Mouse (Mus musculus): ENCODE measurements around the gene Lyg1.
A peak's percentile ranks its signal among the peaks of the same experiment; 100 is the strongest.

The Lyg1 gene

DNA sequence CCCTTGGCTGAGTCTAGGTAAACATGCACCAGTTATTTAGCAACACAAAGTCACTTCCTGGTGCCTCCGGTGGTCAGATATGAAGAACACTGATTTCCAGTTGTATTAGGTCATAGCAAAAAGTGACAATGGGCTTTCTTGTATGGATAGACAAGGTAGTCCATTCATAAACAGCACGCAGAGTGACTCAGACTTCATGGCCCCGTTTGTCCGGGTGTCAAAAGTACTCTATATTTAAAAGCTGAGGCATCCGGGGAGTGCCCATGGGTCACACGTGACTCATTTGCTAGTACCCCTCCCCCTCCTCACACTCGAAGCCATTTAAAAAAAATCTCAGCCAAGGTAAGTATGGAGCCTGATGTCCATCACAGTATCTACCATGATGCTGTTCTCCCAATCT is 2.8 kb downstream of the Lyg1 start:
- DNase-seq (ENCODE audit: low spot score), result no peak

DNA sequence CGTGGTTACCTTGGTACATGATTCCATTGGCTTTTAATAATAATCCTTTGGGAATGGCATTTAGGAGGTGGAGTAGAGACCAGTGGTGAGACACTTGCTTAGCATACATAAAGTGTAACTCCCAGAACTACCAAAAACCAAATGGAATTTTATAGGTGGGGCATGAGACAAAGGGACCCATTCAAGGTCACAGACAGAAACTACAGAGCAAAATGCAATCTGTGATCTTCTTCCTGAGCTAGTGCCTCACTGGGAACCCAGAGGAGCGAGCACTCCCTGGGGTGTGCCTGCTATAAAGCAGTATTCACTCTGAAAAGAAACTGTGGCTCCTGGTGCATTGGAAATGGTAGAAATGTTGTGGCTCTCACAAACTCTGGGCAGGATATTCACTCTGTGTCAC is 8.7 kb downstream of the Lyg1 start:
- no peak for DNase-seq (ENCODE audit: low spot score)

DNA sequence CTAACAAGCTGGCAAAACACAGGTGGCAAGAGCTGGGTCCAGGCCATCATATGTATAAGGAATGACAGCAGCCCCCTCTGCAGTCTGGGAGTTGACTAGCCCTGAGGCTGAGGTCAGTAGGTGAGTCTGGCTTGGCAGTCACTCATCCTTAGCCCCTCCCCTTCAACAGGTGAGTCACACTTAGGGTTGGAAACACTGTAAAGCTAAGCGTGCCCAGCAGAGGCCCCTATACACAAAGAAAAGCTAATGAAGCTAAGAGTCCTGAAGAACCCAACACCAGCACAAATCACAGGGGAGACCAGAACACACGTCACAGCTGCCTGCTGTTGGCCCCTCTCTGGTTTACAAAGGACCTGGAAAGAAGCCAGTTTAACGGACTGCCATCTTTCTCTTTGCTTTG is 25.8 kb downstream of the Lyg1 start:
- peak; percentile 50 for DNase-seq (ENCODE audit: low spot score)

DNA sequence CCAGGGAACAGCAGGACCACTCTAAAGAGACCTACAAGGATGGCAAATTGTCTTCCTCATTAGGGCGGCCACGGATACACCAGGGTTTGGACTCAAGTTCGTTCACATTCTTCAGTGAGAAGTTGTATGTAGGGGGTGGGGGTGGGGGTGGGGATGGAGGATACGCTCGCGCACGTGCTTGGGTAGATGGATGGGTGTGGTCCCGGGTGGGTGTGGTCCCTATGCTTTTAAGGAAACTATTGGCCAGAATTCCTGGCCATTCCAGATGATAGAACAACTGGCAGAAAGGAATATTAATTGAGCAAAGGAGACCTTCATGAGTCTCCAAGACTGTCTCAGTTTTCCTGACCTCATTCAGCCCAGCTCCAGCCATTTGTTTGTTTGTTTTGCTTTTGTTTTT is 31.6 kb downstream of the Lyg1 start:
- DNase-seq (ENCODE audit: low spot score), result no peak

DNA sequence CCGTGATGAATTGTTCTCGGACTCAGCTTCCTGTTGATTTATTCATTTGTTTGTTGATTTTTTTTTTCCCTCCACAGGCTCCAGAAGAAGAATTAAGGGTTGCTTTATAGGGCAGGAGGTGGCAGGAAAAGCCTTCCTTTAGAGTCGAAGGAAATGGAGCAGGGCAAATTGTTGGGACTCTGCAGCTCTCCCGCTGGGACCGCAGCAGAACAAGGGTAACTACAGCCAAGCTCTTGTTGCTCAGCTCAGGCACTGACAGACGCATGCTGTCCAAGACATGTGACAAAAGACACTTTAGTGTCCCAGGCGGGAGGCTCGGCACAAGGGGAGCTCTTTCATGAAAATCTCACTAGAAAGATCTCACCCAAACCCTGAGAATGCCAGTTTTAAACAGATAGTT is 35.0 kb downstream of the Lyg1 start:
- no peak for DNase-seq (ENCODE audit: low spot score)

DNA sequence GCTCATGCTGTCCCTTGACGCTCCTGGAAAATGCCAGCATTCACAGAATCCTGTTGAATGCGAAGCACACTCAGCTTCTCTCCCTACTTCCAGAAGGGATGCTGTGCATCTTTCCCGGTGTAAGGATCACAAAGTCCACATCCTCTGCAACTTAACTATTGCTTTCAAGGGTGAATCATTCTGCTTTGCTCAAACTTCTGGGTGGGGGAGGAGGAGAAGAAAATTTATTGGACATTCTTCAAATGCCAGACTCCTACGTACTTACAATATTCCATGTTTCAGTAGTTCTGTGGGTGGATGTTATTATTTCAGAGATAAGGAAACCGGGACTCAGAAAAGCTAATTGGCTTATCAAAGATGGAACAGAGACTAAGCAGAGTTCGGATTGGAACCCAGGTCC is 39.5 kb downstream of the Lyg1 start:
- no peak for DNase-seq (ENCODE audit: low spot score)

DNA sequence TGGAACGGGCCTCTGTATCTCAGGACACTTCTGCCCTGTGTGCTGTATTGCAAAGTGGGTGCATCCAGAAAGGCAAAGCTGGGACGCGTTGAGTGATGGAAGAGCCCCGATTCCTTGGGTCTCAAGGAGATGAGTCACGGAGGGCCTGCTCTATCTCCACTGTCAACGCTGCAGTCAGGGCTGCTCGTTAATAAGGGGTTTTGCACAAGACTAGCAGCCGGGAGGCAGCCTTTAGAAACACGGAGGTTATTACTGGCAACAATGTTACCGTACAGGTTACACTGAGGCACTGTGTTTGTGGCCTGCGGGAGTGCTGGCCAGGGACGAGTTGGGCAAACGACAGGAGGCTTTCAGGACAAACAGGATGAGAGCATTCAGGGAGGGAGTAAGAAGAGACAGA is 39.9 kb downstream of the Lyg1 start:
- DNase-seq (ENCODE audit: low spot score), result no peak

DNA sequence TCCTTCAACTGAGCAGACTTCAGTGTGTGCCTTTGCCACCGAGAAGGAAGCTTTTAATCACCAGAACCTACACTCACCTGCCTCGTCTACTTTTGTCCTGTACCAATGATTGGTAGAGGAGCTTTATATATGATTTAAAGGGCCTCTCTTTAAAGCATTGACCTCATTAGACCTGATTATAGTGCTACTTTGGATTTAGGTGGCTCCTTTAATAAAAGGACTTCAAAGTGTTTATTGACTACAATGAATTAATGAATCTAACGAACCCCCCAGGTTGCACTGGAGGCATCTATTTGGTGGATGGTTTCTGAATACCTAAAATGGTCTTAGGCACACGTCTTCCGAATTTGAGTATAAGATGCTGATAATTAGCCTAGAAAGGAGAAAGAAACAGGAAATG is 41.2 kb downstream of the Lyg1 start, which contains the start of gene Lyg2:
Gene Lyg2, minus strand, starts transcription at position 101 of the 400 bp plus-strand sequence.
- no peak for DNase-seq (ENCODE audit: low spot score)

DNA sequence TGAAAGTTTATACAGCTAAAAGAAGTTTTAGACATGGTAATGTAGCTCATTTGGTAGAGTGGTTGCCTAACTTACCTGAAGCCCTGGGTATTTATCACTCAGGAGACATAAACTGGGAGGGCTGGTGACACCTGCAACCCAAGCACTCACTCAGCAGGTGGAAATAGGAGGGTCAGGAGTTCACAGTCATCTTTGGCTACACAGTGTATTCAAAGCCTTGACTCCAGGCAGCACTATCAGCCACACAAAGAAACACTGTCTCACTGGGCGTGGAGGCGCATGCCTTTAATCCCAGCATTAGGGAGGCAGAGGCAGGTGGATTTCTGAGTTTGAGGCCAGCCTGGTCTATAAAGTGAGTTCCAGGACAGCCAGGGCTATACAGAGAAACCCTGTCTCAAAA is 44.8 kb downstream of the Lyg1 start:
- no peak for DNase-seq (ENCODE audit: low spot score)

DNA sequence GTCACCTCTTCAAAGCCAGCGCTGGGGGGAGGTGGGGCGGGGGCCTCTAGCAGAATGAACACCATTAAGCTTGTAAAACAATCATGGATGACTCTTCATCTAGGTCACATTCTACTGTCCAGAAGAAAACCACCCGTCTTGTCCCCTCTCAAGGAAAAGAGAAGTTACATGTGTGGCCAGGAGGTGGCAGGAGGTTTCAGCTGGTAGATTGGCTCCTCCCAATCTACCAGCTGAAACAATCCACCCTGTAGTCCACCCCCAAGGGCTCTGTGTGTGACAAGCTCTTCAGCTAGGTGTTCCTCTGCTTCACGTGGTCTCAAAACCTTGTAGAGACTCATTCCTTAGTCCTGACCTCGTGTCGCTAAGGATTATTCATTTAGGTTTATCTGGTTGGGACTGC is 54.4 kb downstream of the Lyg1 start:
- DNase-seq (ENCODE audit: low spot score), result no peak

DNA sequence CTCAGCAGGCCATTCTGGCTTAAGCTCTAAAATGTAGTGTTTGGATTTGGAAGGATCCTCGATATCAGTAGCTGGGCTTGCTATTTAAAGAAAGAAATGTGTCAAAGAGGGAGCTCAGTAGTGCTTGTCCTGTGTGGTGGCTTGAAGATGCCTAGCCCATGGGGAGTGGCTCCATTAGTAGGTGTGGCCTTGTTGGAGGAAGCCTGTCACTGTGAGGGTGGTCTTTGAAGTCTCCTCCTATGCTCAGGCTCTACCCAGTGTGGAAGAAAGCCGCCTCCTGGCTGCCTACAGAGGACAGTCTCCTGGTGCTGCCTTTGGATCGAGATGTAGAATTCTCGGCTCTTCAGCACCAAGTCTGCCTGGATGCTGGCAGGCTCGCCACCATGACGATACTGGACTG is 57.3 kb downstream of the Lyg1 start:
- no peak for DNase-seq (ENCODE audit: low spot score)

DNA sequence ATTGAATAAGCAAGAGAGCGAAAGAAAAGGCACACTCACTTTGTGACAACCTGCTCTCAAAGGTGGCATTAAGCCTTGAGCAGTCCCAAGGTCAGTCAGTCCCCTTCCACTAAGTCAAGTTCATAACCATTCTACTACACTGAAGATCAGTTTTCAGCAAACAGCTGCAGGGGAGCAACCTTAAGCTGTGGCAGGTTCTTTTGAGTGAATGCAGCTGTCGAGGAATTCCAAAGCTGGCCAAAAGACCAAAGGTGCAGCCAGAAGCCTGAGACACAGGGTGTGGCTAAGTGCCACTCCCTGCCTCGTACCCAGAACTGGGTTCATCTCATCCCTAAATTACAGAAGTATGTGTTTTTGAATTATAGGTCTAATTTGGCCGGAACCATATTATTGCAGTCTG is 57.7 kb downstream of the Lyg1 start:
- no peak for DNase-seq (ENCODE audit: low spot score)
